15 mouse cellular contexts compared by ENCODE assay signal in genomic region chr12:112822676-112823075, GRCm38 (mm10). TPM values are rescaled to one million over a fixed set of nuclear protein-coding genes. Genes with fewer than 3 reads are reported as not detected.
A peak's percentile ranks its signal among the peaks of the same experiment; 100 is the strongest.
DNase-seq lines count a peak whose midpoint lies in the region; ATAC-seq lines count a peak whose summit lies in the region.
"Had no signal": no experiment of that assay in that cellular context is flagged by ENCODE, and none has a peak within 500 bp of the region (broad histone marks: within the 10 kb centered on the region; RNA-seq: fewer than 3 reads in every experiment).

No protein-coding gene starts in this region.

- peaks cover 62% of the 10 kb centered on the region for H3K4me1 ChIP-seq in heart, embryonic 12.5 days (replicated peaks)
- peaks cover 48% of the 10 kb centered on the region for H3K4me1 ChIP-seq in heart, embryonic 11.5 days (ENCODE audit: control insufficient read depth, insufficient read depth, low read length)
- H3K4me1 ChIP-seq in liver, embryonic 11.5 days (replicated peaks; ENCODE audit: control insufficient read depth, insufficient read depth, low read length): peaks cover 52% of the 10 kb centered on the region
- H3K4me1 ChIP-seq in stomach, embryonic 15.5 days: peaks cover 25% of the 10 kb centered on the region

- ATAC-seq in heart, embryonic 12.5 days (ENCODE audit: insufficient number of reproducible peaks, low FRiP score): no peak
- ATAC-seq in heart, embryonic 11.5 days (replicated peaks; ENCODE audit: insufficient number of reproducible peaks, low FRiP score, low TSS enrichment): no peak
- no peak for ATAC-seq in liver, embryonic 11.5 days (replicated peaks; ENCODE audit: low FRiP score)
- ATAC-seq in stomach, embryonic 15.5 days (ENCODE audit: insufficient read depth, low FRiP score, low read depth): no peak
- ATAC-seq: forebrain, embryonic 16.5 days had no signal

- H3K36me3 ChIP-seq in heart, embryonic 12.5 days: peaks cover 76% of the 10 kb centered on the region
- H3K36me3 ChIP-seq in heart, embryonic 11.5 days (ENCODE audit: control insufficient read depth, insufficient read depth, low read length): peaks cover 33% of the 10 kb centered on the region
- peaks cover 34% of the 10 kb centered on the region for H3K36me3 ChIP-seq in liver, embryonic 11.5 days (ENCODE audit: control insufficient read depth, insufficient read depth, low read length)
- peaks cover 42% of the 10 kb centered on the region for H3K36me3 ChIP-seq in stomach, embryonic 15.5 days

- 0 out of 2 replicates have a peak overlapping the region, but pooled peaks have one; percentile 12 for H3K4me2 ChIP-seq in heart, embryonic 12.5 days
- no peak overlapping the region for H3K4me2 ChIP-seq in heart, embryonic 11.5 days
- peak overlapping the region; percentile 16; the same call in 1 of the 2 replicates for H3K4me2 ChIP-seq in liver, embryonic 11.5 days
- H3K4me2 ChIP-seq in stomach, embryonic 15.5 days: no peak overlapping the region
- H3K4me2 ChIP-seq: hindbrain, embryonic 14.5 days; neural tube, embryonic 12.5 days had no signal

- no peaks in the 10 kb centered on the region for H3K27me3 ChIP-seq in heart, embryonic 12.5 days (replicated peaks)
- H3K27me3 ChIP-seq in heart, embryonic 11.5 days (ENCODE audit: control insufficient read depth, insufficient read depth, low read length): no peaks in the 10 kb centered on the region
- no peaks in the 10 kb centered on the region for H3K27me3 ChIP-seq in liver, embryonic 11.5 days (replicated peaks; ENCODE audit: control insufficient read depth, insufficient read depth, low read length)
- H3K27me3 ChIP-seq in stomach, embryonic 15.5 days (replicated peaks): no peaks in the 10 kb centered on the region
- H3K27me3 ChIP-seq: neural tube, embryonic 12.5 days had no signal

- peak overlapping the region; percentile 25; the same call in 1 of the 2 replicates for H3K9ac ChIP-seq in heart, embryonic 12.5 days
- no peak overlapping the region for H3K9ac ChIP-seq in heart, embryonic 11.5 days (ENCODE audit: low read depth, low read length)
- no peak overlapping the region for H3K9ac ChIP-seq in liver, embryonic 11.5 days (ENCODE audit: low read depth, low read length)
- no peak overlapping the region for H3K9ac ChIP-seq in stomach, embryonic 15.5 days
- H3K9ac ChIP-seq: hindbrain, embryonic 14.5 days had no signal

- H3K4me3 ChIP-seq in heart, embryonic 12.5 days: no peak overlapping the region
- H3K4me3 ChIP-seq in heart, embryonic 11.5 days (ENCODE audit: low read depth, low read length): no peak overlapping the region
- no peak overlapping the region for H3K4me3 ChIP-seq in liver, embryonic 11.5 days (ENCODE audit: low read depth, low read length)
- H3K4me3 ChIP-seq in stomach, embryonic 15.5 days (replicated peaks): no peak overlapping the region
- H3K4me3 ChIP-seq: neural tube, embryonic 12.5 days had no signal

- no peaks in the 10 kb centered on the region for H3K9me3 ChIP-seq in heart, embryonic 12.5 days (replicated peaks)
- no peaks in the 10 kb centered on the region for H3K9me3 ChIP-seq in heart, embryonic 11.5 days (replicated peaks; ENCODE audit: control insufficient read depth, low read length)
- no peaks in the 10 kb centered on the region for H3K9me3 ChIP-seq in liver, embryonic 11.5 days (ENCODE audit: control insufficient read depth, low read length)
- no peaks in the 10 kb centered on the region for H3K9me3 ChIP-seq in stomach, embryonic 15.5 days
- H3K9me3 ChIP-seq: neural tube, embryonic 12.5 days had no signal

- peak overlapping the region; percentile 37; the same call in 1 of the 2 replicates for H3K27ac ChIP-seq in heart, embryonic 12.5 days (ENCODE audit: poor library complexity, severe bottlenecking)
- H3K27ac ChIP-seq in heart, embryonic 11.5 days (ENCODE audit: low read depth, low read length): no peak overlapping the region
- H3K27ac ChIP-seq in liver, embryonic 11.5 days (ENCODE audit: low read depth, low read length): no peak overlapping the region
- H3K27ac ChIP-seq in stomach, embryonic 15.5 days: peak overlapping the region; percentile 63; the same call in 1 of the 2 replicates
- H3K27ac ChIP-seq: hindbrain, embryonic 14.5 days; neural tube, embryonic 12.5 days had no signal

- 81% methylated on average over 2 of the region's 2 CpGs for WGBS in heart, embryonic 12.5 days
- WGBS in heart, embryonic 11.5 days (ENCODE audit: insufficient replicate concordance): 70% methylated on average over 2 of the region's 2 CpGs
- WGBS in liver, embryonic 11.5 days: 77% methylated on average over 2 of the region's 2 CpGs
- WGBS in stomach, embryonic 15.5 days: 76% methylated on average over 2 of the region's 2 CpGs

- DNase-seq in liver, embryonic 11.5 days (ENCODE audit: low spot score): no peak
- DNase-seq in liver (no peak), ZHBTc4 (ENCODE audit: low read depth, low spot score) (peak; percentile 33)
- DNase-seq in lung, postnatal 10 days: no peak
- DNase-seq: adrenal gland, adult 2 months; cerebellum, postnatal 10 days; gastrocnemius, postnatal 14 days; lung, postnatal 14 days; midbrain, embryonic 14.5 days had no signal

RNA-seq across cellular contexts. Expression of gene Cdca4, which starts 6.5 kb away (rescaled TPM):
- 47.2 and 49.2 TPM in 2 replicates for polyA plus RNA-seq in heart, embryonic 12.5 days (2016; fragmentation: Nextera tagmentation; extraction: Ambion mirVana)
- polyA plus RNA-seq in heart, embryonic 11.5 days (2014; fragmentation: Nextera tagmentation; extraction: Ambion mirVana): 61.5 and 62.8 TPM in 2 replicates
- 111 and 125 TPM in 2 replicates for polyA plus RNA-seq in liver, embryonic 11.5 days (2014; fragmentation: Nextera tagmentation; extraction: Ambion mirVana)
- polyA plus RNA-seq in stomach, embryonic 15.5 days (2015; fragmentation: Nextera tagmentation; extraction: Ambion mirVana): 97.0 and 100 TPM in 2 replicates

RNA-seq across cellular contexts. Expression of gene Clba1, which starts 13.9 kb away (rescaled TPM):
- polyA plus RNA-seq in heart, embryonic 12.5 days (2016; fragmentation: Nextera tagmentation; extraction: Ambion mirVana): 9.5 and 9.6 TPM in 2 replicates
- polyA plus RNA-seq in heart, embryonic 11.5 days (2014; fragmentation: Nextera tagmentation; extraction: Ambion mirVana): 11.5 and 13.0 TPM in 2 replicates
- 2.2 and 2.5 TPM in 2 replicates for polyA plus RNA-seq in liver, embryonic 11.5 days (2014; fragmentation: Nextera tagmentation; extraction: Ambion mirVana)
- 6.1 and 7.0 TPM in 2 replicates for polyA plus RNA-seq in stomach, embryonic 15.5 days (2015; fragmentation: Nextera tagmentation; extraction: Ambion mirVana)

RNA-seq across cellular contexts. Expression of gene Ahnak2, which starts 20.2 kb away (rescaled TPM):
- 1.3 and 1.4 TPM in 2 replicates for polyA plus RNA-seq in heart, embryonic 12.5 days (2016; fragmentation: Nextera tagmentation; extraction: Ambion mirVana)
- 0.63 and 0.79 TPM in 2 replicates for polyA plus RNA-seq in heart, embryonic 11.5 days (2014; fragmentation: Nextera tagmentation; extraction: Ambion mirVana)
- 0.23 and 0.34 TPM in 2 replicates for polyA plus RNA-seq in liver, embryonic 11.5 days (2014; fragmentation: Nextera tagmentation; extraction: Ambion mirVana)
- polyA plus RNA-seq in stomach, embryonic 15.5 days (2015; fragmentation: Nextera tagmentation; extraction: Ambion mirVana): 3.8 and 4.7 TPM in 2 replicates

RNA-seq across cellular contexts. Expression of gene Gpr132, which starts 45.4 kb away (rescaled TPM):
- not detected in 2 replicates for polyA plus RNA-seq in heart, embryonic 12.5 days (2016; fragmentation: Nextera tagmentation; extraction: Ambion mirVana)
- 0.19 TPM in 1 of 2 replicates, not detected in the other for polyA plus RNA-seq in heart, embryonic 11.5 days (2014; fragmentation: Nextera tagmentation; extraction: Ambion mirVana)
- polyA plus RNA-seq in liver, embryonic 11.5 days (2014; fragmentation: Nextera tagmentation; extraction: Ambion mirVana): 0.53 and 0.62 TPM in 2 replicates
- 0.33 and 0.41 TPM in 2 replicates for polyA plus RNA-seq in stomach, embryonic 15.5 days (2015; fragmentation: Nextera tagmentation; extraction: Ambion mirVana)
- polyA plus RNA-seq: forebrain, embryonic 16.5 days; hindbrain, embryonic 14.5 days; neural tube, embryonic 12.5 days had no signal

Comparison
In these comparisons a context has a peak if more than half of its experiments do, and no peak if none do; other contexts are left out.
1. H3K27ac ChIP-seq: peak in heart, embryonic 12.5 days (single experiment) and stomach, embryonic 15.5 days (single experiment); none in heart, embryonic 11.5 days (single experiment) and liver, embryonic 11.5 days (single experiment).
2. H3K4me2 ChIP-seq: peak in heart, embryonic 12.5 days (single experiment) and liver, embryonic 11.5 days (single experiment); none in heart, embryonic 11.5 days (single experiment) and stomach, embryonic 15.5 days (single experiment).